Mouse (Mus musculus) cerebellum, adult 9-11 months (tissue): Measurements from ENCODE around the gene Dkk1.
A peak's percentile ranks its signal among the peaks of the same experiment; 100 is the strongest.
"Not testable (repeated sequence)": the region's sequence is repeated elsewhere in the genome, so short reads cannot be mapped to it uniquely, and the experiment has no call there.

Source experiments
- DNase-seq: peaks from one replicate; pipeline ENCODE4 v3.0.0; 2022

The Dkk1 gene

GRCm38 (mm10) chr19:30549044-30549853 is at the start of gene Dkk1:
TSS of gene Dkk1 (minus strand) at chr19:30549665.
- DNase-seq, result no peak

DNA sequence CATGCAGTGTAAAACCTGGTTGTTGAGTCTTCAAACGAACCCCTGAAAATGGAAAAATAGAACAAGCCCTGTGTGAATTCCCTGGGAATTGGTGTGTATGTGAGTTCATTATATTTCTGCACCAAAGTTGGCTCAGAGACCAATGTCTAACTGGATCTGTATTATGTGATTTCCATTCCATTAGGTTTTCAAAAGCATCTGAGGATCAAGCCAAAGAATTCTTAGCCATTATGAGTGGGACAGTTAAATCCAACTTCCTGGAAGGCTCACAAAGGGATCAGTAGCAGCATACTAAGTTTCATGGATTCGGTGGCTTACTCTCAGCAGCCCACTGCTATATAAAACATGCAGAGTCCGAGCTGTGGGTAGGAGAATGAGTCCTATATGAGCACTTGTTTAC is 36.9 kb upstream of the Dkk1 start:
- no peak for DNase-seq

DNA sequence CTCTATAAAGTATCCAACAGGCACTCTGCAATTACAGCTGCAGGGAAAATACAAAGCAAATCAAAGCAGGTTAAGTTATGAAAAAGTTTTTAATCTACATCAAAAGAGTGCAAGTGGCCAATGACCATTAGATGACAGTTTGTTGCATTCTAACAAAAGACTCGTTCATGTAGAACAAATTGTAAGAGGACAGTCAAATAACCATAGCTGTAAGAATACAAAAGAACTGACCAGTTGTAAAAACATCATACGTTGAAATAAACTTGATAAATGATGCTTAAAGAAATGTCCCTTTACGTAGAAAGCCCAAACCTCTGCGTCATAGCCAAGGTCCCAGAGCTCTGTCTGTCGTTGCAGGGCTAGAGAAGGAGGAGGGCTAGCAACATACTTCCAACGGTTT is 15.1 kb upstream of the Dkk1 start:
- no peak for DNase-seq

GRCm38 (mm10) chr19:30563876-30564275 is 14.4 kb upstream of the Dkk1 start:
- DNase-seq, result no peak

GRCm38 (mm10) chr19:30558024-30558423 is 8.6 kb upstream of the Dkk1 start:
- DNase-seq, result no peak

DNA sequence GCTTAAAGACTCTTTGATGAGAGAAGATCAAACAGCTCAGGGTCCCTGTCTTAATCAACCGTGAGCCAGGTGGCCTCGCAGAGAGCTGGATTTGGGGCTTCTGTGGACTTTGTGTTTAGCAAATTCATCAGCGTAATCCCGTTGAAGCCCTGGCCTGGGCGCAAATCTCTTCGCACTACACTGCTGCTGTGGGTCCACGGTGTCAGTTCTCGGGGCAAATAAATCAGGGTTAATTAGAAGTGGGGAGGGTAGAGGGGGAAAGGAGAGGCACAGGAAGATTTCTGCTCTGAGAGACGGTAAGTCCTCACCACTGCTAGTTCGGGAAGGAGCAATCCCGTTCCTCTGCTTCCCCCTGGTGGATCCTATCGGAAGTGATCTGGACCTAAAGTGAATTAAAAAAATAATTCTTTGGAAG is 5.0 kb upstream of the Dkk1 start:
- peak; percentile 2 for DNase-seq

DNA sequence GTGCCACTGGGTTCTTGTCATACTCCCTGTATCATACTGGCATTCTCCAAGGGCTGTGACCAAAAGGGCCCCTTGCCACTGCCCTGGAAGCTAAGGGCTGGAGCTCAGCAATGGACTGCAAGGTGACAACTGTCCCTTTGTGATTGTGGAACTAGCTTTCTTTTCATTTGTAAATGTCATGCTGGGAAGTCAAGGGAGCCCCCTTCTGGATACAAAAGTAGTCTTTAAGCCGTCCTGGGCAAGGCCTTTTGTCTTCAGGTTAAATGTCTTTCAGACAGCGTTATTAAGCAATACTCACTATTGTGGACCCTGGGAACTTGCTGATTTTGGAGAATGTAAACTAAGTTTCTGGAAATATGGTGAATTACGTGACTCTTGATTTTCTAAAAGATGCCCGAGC is 4.3 kb upstream of the Dkk1 start:
- no peak for DNase-seq

GRCm38 (mm10) chr19:30552260-30552659 is 2.8 kb upstream of the Dkk1 start:
- DNase-seq, result no peak

GRCm38 (mm10) chr19:30549854-30550647 is 586 bp upstream of the Dkk1 start:
- DNase-seq, result no peak

GRCm38 (mm10) chr19:30548411-30549043 is 938 bp downstream of the Dkk1 start:
- no peak for DNase-seq

GRCm38 (mm10) chr19:30539365-30539941 is 10.0 kb downstream of the Dkk1 start:
- not testable (repeated sequence) for DNase-seq

- DNase-seq, result no peak
Measured at GRCm38 (mm10) chr19:30516771-30517170, 32.7 kb downstream of the Dkk1 start.

DNA sequence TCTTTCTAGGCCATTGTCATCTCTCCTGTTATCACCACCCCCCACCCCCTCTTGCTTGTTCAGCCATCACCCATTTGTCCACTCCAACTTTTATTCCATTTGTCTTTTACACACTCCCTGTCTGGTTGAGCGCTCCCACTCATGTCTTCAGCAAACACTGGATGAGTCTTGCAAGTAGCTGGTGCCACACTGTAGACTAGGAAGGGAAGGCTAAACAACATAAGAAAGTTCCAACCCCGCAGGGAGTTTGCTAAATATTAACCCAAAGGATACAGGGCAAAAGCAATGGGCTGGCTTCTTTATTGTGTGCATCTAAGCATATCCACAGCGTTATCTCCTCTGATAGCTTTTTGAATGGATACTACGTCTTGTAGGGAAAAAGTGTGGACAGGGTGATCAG is 39.0 kb downstream of the Dkk1 start:
- DNase-seq, result no peak

DNA sequence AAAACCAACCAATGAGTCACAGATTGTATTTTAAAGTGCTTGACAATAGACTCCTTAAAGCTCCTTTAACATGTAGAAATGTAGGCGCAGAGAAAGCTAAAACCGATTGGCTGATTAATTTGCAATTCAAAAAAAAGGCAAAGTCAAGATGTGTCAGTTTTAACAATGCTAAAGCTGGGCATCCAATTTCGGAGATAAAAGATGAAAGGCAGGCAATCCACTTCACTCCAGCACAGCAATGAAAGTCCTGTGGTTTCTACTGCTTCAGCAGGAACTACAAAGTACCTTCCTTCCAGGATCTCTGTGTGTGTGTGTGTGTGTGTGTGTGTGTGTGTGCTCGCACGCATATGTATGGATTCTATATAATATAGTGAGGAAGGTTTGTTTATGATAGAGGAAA is 44.0 kb downstream of the Dkk1 start:
- DNase-seq, result no peak
